Mouse (Mus musculus): ENCODE data around the gene Ift88. TPM values are rescaled to one million over a fixed set of nuclear protein-coding genes. Genes with fewer than 3 reads are reported as not detected.
A peak's percentile ranks its signal among the peaks of the same experiment; 100 is the strongest.
"Not testable (repeated sequence)": the region's sequence is repeated elsewhere in the genome, so short reads cannot be mapped to it uniquely, and the experiment has no call there.

Ift88 gene
- total RNA-seq, 2 experiments from 2014 or later = 15.5 to 20.0 TPM

DNA sequence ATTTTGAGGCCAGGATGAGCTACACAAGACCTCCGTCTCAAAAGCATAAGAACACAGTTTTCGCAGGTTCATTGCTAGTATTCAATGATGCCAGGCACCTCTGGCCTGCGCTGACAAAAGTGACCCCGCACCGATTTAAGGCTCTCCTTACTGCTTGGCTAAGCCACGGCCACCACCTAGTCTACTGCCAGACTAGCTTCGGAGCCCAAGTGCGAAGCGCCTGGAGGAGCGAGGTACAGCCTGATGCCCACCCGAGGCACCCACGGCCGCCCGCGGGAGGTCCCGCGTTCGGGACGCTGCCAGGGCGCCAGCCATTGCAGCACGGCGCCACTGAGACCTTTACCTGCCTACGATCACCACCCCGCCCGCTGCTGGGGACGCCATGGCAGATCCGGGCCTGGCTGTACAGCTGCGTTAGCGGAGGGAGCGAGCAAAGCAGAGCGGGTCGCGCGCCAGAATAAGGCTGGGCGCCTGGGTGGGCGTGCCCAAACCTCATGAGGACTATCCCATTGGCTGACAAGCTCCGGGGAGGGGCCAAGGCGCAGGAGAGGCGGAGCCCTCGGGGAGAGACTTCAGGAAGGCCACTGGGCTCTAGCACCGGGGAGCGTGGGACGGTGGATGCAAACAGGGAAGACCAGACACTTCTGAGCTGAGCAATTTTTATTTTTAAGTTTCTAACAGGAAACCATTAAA lies 25.7 kb upstream of the Ift88 start, which contains the start of gene Cryl1:
Gene Cryl1, minus strand, starts transcription at position 465 of the 693 bp plus-strand sequence.
- peak within 1 kb of the TSS; percentile 78 for H3K4me3 ChIP-seq
- DNase-seq (ENCODE audit: extremely low spot score in 1 of 2, low spot score in 2 of 2) = peak; percentile 92 to 93
- no peak for TF ChIP-seq CTCF (IDR thresholded peaks at IDR 0.05)
- intact Hi-C loops (cut with DNase I) = no loop called here
- H3K27ac ChIP-seq = peak within 1 kb of the TSS; percentile 78

GRCm38 (mm10) chr14:57398813-57399427 lies 24.9 kb upstream of the Ift88 start:
- TF ChIP-seq CTCF (IDR thresholded peaks at IDR 0.05) = no peak
- Histone ChIP-seq H3K27ac (peak overlapping the region; percentile 75), H3K4me3 (peak overlapping the region; percentile 78)
- intact Hi-C loops (cut with DNase I) = no loop called here
- DNase-seq (ENCODE audit: extremely low spot score in 1 of 2, low spot score in 2 of 2) = peak in 1 of 2 experiments; percentile 23

- intact Hi-C loops (cut with DNase I) = no loop called here
- DNase-seq (ENCODE audit: extremely low spot score in 1 of 2, low spot score in 2 of 2) = no peak
- no peak for TF ChIP-seq CTCF (IDR thresholded peaks at IDR 0.05)
- H3K4me3 ChIP-seq = no peak overlapping the region
- no peak overlapping the region for H3K27ac ChIP-seq
Observed at GRCm38 (mm10) chr14:57402815-57403214, 21.0 kb upstream of the Ift88 start.

- TF ChIP-seq CTCF (IDR thresholded peaks at IDR 0.05) = peak; percentile 47
- peak in 1 of 2 experiments; percentile 31 for DNase-seq (ENCODE audit: extremely low spot score in 1 of 2, low spot score in 2 of 2)
- Histone ChIP-seq H3K4me3 (no peak overlapping the region), H3K27ac (no peak overlapping the region)
- intact Hi-C loops (cut with DNase I) = loop anchor here (5.0 kb wide), 1 partner anchor 300 kb away; no protein-coding TSS in a partner anchor
Observed at GRCm38 (mm10) chr14:57407039-57407987, 16.5 kb upstream of the Ift88 start.

DNA sequence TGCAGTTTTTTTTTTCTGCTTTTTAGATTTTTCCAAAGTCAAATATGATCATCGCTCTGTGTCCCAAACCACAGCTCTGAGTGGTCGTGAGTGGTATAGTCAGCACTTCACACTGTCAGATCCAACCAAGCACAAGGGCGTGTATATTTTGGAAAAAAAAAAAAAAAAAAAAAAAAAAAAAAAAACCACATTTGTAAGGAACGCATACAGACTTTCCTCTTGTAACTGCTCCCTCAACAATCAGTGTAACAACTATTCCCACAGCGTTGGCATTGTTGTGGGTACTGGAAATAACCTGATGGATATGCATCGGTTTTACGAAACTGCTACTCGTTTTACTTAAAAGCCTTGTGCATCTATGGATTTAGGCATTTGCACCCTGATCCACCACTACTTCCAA lies 15.8 kb upstream of the Ift88 start:
- Histone ChIP-seq H3K27ac (no peak overlapping the region), H3K4me3 (no peak overlapping the region)
- intact Hi-C loops (cut with DNase I) = loop anchor here (5.0 kb wide), 1 partner anchor 301 kb away; no protein-coding TSS in a partner anchor
- no peak for DNase-seq (ENCODE audit: extremely low spot score in 1 of 2, low spot score in 2 of 2)
- TF ChIP-seq CTCF (IDR thresholded peaks at IDR 0.05) = no peak

DNA sequence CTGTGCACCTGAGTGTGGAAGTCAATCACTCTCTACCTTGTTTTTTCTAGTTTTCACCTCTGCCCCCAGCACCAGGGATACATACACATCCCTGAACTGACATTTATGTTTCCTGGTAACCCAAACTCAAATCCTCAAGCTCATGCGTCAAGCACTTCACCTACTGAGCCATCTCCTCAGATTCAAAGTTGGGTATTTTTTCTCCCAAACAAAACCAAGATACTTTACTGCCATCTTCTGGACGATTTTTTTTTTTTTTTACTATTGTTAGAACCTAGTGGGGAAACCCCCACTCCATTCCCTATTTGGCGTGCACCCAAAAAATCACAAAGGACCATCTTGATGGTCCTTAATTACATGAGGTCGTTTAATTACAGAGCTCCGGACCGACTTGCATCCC lies 14.8 kb upstream of the Ift88 start:
- DNase-seq (ENCODE audit: extremely low spot score in 1 of 2, low spot score in 2 of 2) = no peak
- peak; percentile 43 for TF ChIP-seq CTCF (IDR thresholded peaks at IDR 0.05)
- no peak overlapping the region for H3K4me3 ChIP-seq
- intact Hi-C loops (cut with DNase I) = loop anchor here (1.0 to 5.0 kb wide), 2 partner anchors 37 to 302 kb away; no protein-coding TSS in a partner anchor
- H3K27ac ChIP-seq = no peak overlapping the region

DNA sequence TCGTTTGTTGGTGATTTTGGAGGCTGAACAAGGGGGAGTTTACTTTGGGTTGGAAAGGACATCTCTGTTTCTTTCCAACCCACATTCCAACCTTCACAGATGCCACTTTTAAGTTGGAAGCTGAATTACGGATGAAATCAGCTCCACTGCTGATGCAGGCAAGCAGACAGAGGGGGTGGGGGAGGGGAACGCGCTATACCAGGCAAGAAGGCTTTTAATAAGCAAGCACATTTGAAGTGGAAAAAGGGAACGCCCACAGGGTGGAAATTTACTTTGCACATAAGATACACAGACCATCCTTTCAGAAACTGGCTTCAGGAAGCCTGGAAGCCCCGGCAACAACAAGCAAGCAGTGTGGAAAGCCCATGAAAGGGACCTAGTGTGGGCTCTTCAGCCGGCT lies 11.7 kb upstream of the Ift88 start:
- Histone ChIP-seq H3K4me3 (no peak overlapping the region), H3K27ac (no peak overlapping the region)
- intact Hi-C loops (cut with DNase I) = loop anchor here (5.0 kb wide), 1 partner anchor 115 kb away; no protein-coding TSS in a partner anchor
- peak in 1 of 2 experiments; percentile 19 for DNase-seq (ENCODE audit: extremely low spot score in 1 of 2, low spot score in 2 of 2)
- no peak for TF ChIP-seq CTCF (IDR thresholded peaks at IDR 0.05)

DNA sequence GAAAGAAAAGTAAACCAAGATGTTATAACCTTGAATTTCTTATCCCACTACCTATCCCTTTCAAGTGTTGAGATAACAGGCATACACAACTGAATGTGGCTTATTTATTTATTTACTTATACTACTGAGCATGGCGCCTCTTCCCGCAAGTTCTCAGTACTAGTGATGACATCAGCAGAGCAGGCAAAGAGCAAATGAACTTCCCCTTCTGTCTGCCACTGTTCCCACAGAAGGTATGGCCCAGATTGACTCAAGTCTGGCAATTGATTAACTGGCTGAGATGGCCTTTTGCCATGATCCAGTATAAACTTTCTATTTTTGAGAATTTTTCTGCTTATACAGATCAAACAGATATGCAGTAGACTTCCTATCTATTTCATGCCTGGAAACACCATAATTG lies 6.7 kb upstream of the Ift88 start:
- intact Hi-C loops (cut with DNase I) = no loop called here
- DNase-seq (ENCODE audit: extremely low spot score in 1 of 2, low spot score in 2 of 2) = no peak
- no peak for TF ChIP-seq CTCF (IDR thresholded peaks at IDR 0.05)
- no peak overlapping the region for H3K4me3 ChIP-seq
- no peak overlapping the region for H3K27ac ChIP-seq

- intact Hi-C loops (cut with DNase I) = no loop called here
- no peak for DNase-seq (ENCODE audit: extremely low spot score in 1 of 2, low spot score in 2 of 2)
- peak overlapping the region; percentile 82 for H3K4me3 ChIP-seq
- peak overlapping the region; percentile 98 for H3K27ac ChIP-seq
- no peak for TF ChIP-seq CTCF (IDR thresholded peaks at IDR 0.05)
Observed at GRCm38 (mm10) chr14:57424212-57424561, 325 bp downstream of the Ift88 start.

GRCm38 (mm10) chr14:57430451-57430850 lies 6.6 kb downstream of the Ift88 start:
- TF ChIP-seq CTCF (IDR thresholded peaks at IDR 0.05) = no peak
- DNase-seq (ENCODE audit: extremely low spot score in 1 of 2, low spot score in 2 of 2) = no peak
- Histone ChIP-seq H3K4me3 (no peak overlapping the region), H3K27ac (no peak overlapping the region)
- intact Hi-C loops (cut with DNase I) = no loop called here

DNA sequence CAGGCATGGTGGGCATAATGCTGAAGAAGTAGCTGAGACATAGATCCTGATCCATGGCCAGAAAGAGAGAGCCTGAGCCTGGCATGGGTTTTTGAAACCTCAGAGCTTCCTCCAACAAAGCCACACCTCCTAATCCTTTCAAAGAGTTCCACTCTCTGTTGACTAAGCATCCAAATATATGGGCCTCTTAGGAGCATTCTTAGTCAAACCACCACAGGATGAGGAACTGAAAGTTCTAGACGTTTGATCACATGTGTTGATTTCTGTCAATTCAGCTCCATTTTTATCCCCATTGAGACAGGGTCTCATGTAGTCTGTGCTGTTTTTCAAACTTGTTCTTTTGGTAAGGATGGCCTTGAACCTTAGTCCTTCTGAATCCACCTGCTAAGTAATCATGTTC lies 28.7 kb downstream of the Ift88 start:
- no peak for TF ChIP-seq CTCF (IDR thresholded peaks at IDR 0.05)
- intact Hi-C loops (cut with DNase I) = no loop called here

GRCm38 (mm10) chr14:57459883-57460282 lies 36.0 kb downstream of the Ift88 start:
- Histone ChIP-seq H3K27ac (no peak overlapping the region), H3K4me3 (no peak overlapping the region)
- intact Hi-C loops (cut with DNase I) = no loop called here
- TF ChIP-seq CTCF (IDR thresholded peaks at IDR 0.05) = no peak
- DNase-seq (ENCODE audit: extremely low spot score in 1 of 2, low spot score in 2 of 2) = no peak

More for the DNA sequence above, 28.7 kb downstream of the Ift88 start:
- Histone ChIP-seq H3K27ac (no peak overlapping the region), H3K4me3 (no peak overlapping the region)
- no peak for DNase-seq (ENCODE audit: extremely low spot score in 1 of 2, low spot score in 2 of 2)

DNA sequence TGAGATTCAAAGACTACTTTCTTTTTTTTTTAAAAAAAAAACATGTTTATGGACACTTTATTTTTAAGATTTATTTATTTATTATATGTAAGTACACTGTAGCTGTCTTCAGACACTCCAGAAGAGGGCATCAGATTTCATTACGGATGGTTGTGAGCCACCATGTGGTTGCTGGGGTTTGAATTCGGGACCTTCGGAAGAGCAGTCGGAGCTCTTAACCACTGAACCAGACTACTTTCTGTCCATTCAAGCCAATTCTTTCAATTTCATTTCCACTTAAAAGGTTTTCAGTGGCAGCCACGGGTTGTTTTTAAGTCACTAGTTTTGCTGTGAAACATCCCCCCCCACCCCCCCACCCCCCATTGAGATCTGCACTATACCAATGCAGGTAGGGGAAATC lies 36.5 kb downstream of the Ift88 start:
- intact Hi-C loops (cut with DNase I); H3K4me3 ChIP-seq; H3K27ac ChIP-seq; DNase-seq (ENCODE audit: extremely low spot score in 1 of 2, low spot score in 2 of 2): not testable (repeated sequence)

Measured in left cerebral cortex, adult 2 months (tissue).